Mouse (Mus musculus): ENCODE data around the gene Usf3. TPM values are rescaled to one million over a fixed set of nuclear protein-coding genes. Genes with fewer than 3 reads are reported as not detected.

Usf3 gene
- polyA plus RNA-seq, 1 experiment from 2014 or later = 3.6 TPM

DNA sequence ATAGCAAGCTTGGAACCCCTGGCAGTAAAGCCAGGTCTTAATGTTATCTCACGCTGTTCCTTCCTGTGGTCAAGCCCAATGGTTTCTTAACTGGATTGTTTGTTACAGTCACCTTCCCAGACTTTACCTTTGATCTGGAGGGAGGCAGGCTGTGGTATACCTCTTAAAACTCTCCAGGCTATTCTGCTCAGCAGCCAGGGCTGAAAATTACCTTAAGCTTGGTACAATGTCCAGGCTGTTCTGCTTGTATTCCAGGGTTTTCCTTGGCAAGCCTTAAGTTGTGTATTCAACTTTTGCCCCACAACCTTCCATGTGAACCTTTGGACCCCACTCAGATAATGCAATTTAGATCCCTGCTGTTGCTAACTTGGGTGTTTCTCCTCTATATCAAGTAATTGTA lies 2.0 kb downstream of the Usf3 start:
- Histone ChIP-seq H3K9ac (replicated peaks) (no peak overlapping the region), H3K4me2 (0 out of 2 replicates have a peak overlapping the region, but pooled peaks have one; percentile 69), H3K27ac (no peak overlapping the region), H3K4me1 (replicated peaks) (peaks cover 17% of the 10 kb centered on the region), H3K9me3 (no peaks in the 10 kb centered on the region), H3K36me3 (no peaks in the 10 kb centered on the region), H3K4me3 (replicated peaks) (no peak overlapping the region; the same call in 1 of the 2 replicates), H3K27me3 (no peaks in the 10 kb centered on the region)
- no peak for ATAC-seq (ENCODE audit: insufficient number of reproducible peaks, insufficient read depth, low FRiP score, low TSS enrichment, low read depth)
- WGBS = 54% methylated on average over 1 of the region's 1 CpGs

DNA sequence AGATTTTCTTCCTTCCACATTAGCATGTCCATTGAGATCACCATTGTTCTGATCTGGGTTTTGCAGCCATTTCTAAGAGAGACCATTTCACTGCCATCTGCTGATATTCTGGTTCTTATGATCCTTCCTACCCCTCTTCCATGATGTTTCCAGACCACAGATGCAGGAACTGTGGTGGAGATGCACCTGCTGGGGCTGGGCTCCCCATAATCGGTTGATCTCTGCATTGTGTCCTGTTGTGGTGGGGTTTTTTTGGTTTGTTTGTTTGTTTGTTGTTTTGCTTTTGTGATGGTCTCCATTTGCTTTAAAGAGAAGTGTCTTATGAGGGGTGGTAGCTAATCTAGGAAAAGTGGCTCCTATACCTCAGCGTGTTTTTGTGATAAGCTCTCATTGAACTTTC lies 3.5 kb downstream of the Usf3 start:
- peaks cover 2% of the 10 kb centered on the region; the same call in 1 of the 2 replicates for H3K36me3 ChIP-seq
- ATAC-seq (ENCODE audit: insufficient number of reproducible peaks, insufficient read depth, low FRiP score, low TSS enrichment, low read depth) = no peak
- 91% methylated on average over 2 of the region's 2 CpGs for WGBS
- H3K27me3 ChIP-seq = no peaks in the 10 kb centered on the region
- H3K9ac ChIP-seq (replicated peaks) = no peak overlapping the region
- no peaks in the 10 kb centered on the region for H3K9me3 ChIP-seq
- peaks cover 17% of the 10 kb centered on the region for H3K4me1 ChIP-seq (replicated peaks)
- H3K4me2 ChIP-seq = no peak overlapping the region
- H3K27ac ChIP-seq = no peak overlapping the region
- H3K4me3 ChIP-seq (replicated peaks) = no peak overlapping the region

DNA sequence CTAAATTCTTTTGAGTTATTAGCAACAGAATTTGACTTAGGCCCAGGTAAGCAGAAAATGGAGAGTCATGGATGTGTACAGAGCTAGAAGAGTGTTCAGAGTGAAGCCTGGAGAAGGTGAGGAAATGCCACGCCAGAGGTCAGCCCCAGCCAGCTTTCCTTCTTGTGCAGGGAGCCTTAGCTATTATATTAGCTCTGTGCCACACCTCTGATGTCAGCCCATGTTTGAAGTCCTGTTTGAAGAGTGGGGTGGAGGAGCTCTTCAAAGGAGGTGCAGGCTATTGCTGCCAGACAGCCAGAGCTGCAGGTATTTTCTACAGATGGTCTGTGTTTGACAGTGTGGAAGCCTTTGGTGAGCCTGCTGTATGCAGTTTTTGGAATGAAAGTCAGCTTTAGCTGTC lies 5.5 kb downstream of the Usf3 start:
- 50% methylated on average over 1 of the region's 1 CpGs for WGBS
- peaks cover 6% of the 10 kb centered on the region; the same call in 1 of the 2 replicates for H3K36me3 ChIP-seq
- no peak for ATAC-seq (ENCODE audit: insufficient number of reproducible peaks, insufficient read depth, low FRiP score, low TSS enrichment, low read depth)

DNA sequence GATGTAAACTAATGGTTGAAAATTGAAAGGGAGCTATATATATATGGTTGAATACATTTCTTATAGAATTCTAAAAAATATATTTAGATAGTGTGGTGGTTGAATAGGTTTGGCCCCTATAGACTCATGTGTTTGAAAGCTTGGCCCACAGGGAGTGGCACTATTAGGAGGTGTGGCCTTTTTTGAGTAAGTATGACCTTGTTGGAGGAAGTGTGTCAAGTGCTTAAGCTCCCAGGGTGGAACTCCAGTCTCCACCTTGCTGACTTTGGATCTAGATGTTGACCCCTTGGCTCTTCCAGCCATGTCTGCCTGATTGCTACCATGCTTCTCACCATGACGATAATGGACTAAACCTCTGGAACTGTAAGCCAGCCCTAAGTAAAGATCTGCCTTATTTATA lies 9.6 kb downstream of the Usf3 start:
- H3K4me3 ChIP-seq (replicated peaks) = no peak overlapping the region
- H3K27me3 ChIP-seq = no peaks in the 10 kb centered on the region
- H3K4me2 ChIP-seq = no peak overlapping the region
- H3K9ac ChIP-seq (replicated peaks) = no peak overlapping the region
- H3K4me1 ChIP-seq (replicated peaks) = peaks cover 12% of the 10 kb centered on the region
- WGBS = 91% methylated on average over 1 of the region's 1 CpGs
- no peak for ATAC-seq (ENCODE audit: insufficient number of reproducible peaks, insufficient read depth, low FRiP score, low TSS enrichment, low read depth)
- H3K9me3 ChIP-seq = no peaks in the 10 kb centered on the region
- peaks cover 6% of the 10 kb centered on the region; the same call in 1 of the 2 replicates for H3K36me3 ChIP-seq
- H3K27ac ChIP-seq = no peak overlapping the region

More for the DNA sequence above, 5.5 kb downstream of the Usf3 start:
- no peak overlapping the region for H3K27ac ChIP-seq
- no peaks in the 10 kb centered on the region for H3K9me3 ChIP-seq
- H3K4me3 ChIP-seq (replicated peaks) = no peak overlapping the region
- H3K4me1 ChIP-seq (replicated peaks) = peaks cover 17% of the 10 kb centered on the region
- H3K9ac ChIP-seq (replicated peaks) = no peak overlapping the region
- H3K4me2 ChIP-seq = no peak overlapping the region
- H3K27me3 ChIP-seq = no peaks in the 10 kb centered on the region

DNA sequence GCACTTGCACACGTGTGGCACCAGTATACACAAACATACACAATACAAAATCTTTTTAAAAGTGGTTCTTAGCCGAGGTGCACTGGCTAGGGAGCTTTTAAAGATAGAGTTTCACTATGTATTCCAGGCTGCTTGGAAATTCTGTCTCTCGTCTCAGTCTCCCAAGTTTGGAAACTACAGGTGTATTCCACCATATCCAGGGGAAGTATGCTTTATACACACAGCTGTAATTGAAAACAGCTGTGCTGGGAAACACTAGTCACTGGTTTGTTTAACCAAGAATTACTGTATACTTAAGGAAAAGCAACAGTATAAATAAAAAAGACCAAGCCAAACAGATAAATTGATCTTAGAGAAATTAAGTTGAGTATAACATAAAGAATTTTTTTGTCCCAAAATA lies 11.7 kb downstream of the Usf3 start:
- Histone ChIP-seq H3K27me3 (no peaks in the 10 kb centered on the region), H3K4me1 (replicated peaks) (peaks cover 12% of the 10 kb centered on the region), H3K4me2 (no peak overlapping the region), H3K9me3 (peaks cover 6% of the 10 kb centered on the region; the same call in 1 of the 2 replicates), H3K4me3 (replicated peaks) (no peak overlapping the region), H3K36me3 (peaks cover 12% of the 10 kb centered on the region), H3K27ac (peak overlapping the region; percentile 50; the same call in 1 of the 2 replicates), H3K9ac (replicated peaks) (no peak overlapping the region)
- WGBS = 42% methylated on average over 3 of the region's 3 CpGs
- 0 out of 2 replicates have a peak, but pooled peaks have one; percentile 37 for ATAC-seq (ENCODE audit: insufficient number of reproducible peaks, insufficient read depth, low FRiP score, low TSS enrichment, low read depth)

DNA sequence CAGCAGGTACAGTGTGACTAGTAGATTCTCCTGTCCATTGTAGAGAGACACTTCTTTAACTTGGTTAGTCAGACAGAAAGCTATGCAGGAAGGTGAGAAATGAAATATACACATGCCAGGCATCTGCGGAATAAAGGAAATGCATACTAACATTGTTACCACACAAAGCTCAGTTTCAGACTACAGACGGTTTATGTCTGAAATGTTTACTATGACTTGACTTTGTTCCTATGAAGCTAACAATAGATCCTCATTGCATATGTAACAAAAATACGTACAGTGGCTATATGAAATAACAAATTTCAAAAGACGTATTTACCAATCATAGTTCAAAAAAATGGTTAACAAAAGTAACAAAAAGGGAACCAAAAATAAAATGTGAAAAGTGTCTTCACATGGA lies 14.1 kb downstream of the Usf3 start:
- Histone ChIP-seq H3K9me3 (peaks cover 6% of the 10 kb centered on the region; the same call in 1 of the 2 replicates), H3K9ac (replicated peaks) (no peak overlapping the region), H3K4me1 (replicated peaks) (peaks cover 12% of the 10 kb centered on the region), H3K36me3 (peaks cover 5% of the 10 kb centered on the region), H3K27ac (no peak overlapping the region), H3K27me3 (no peaks in the 10 kb centered on the region), H3K4me2 (no peak overlapping the region), H3K4me3 (replicated peaks) (no peak overlapping the region)
- ATAC-seq (ENCODE audit: insufficient number of reproducible peaks, insufficient read depth, low FRiP score, low TSS enrichment, low read depth) = no peak
- 95% methylated on average over 4 of the region's 4 CpGs for WGBS

DNA sequence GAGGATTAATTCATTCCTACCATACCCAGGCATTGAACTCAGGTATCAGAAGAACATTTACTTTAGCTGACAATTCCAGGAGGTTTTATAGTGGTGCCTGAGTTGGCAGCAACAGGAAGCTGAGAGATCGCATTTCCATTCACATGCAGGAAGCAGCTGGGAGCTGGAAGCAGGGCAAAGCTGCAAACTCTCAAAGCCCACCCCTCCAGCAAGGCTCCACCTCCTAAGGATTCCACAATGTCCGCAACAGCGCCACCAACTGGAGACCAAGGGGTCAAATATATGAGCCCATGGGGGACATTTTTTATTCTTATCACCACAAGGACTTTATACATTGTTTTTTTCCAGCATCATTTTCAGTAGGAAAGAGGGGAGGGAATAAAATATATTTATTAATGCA lies 15.7 kb downstream of the Usf3 start:
- 91% methylated on average over 3 of the region's 3 CpGs for WGBS

DNA sequence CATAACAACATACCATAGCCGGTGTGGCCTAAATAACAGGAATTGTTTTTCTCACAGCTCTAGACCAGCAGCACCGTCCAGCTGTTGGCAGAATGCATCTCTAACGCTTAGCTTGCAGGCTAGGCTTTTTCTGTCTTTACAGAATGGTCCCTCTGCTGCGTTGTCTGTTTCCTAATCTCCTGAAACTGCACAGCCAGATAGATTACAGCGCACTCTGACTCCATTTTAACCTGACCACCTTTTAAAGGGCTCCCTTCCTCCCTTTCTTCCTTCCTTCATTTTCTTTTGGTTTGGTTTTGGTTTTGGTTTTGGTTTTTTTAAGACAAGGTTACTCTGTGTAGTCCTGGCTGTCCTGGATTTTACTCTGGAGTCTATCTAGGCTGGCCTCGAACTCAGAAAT lies 17.0 kb downstream of the Usf3 start:
- Histone ChIP-seq H3K36me3 (peaks cover 5% of the 10 kb centered on the region), H3K9ac (replicated peaks) (no peak overlapping the region), H3K4me1 (replicated peaks) (peaks cover 3% of the 10 kb centered on the region; the same call in 1 of the 2 replicates), H3K27me3 (no peaks in the 10 kb centered on the region), H3K9me3 (peaks cover 6% of the 10 kb centered on the region; the same call in 1 of the 2 replicates), H3K4me2 (no peak overlapping the region), H3K27ac (no peak overlapping the region), H3K4me3 (replicated peaks) (no peak overlapping the region)
- no peak for ATAC-seq (ENCODE audit: insufficient number of reproducible peaks, insufficient read depth, low FRiP score, low TSS enrichment, low read depth)
- 90% methylated on average over 6 of the region's 6 CpGs for WGBS

More for the DNA sequence above, 15.7 kb downstream of the Usf3 start:
- Histone ChIP-seq H3K9ac (replicated peaks) (no peak overlapping the region), H3K36me3 (peaks cover 5% of the 10 kb centered on the region), H3K4me1 (replicated peaks) (peaks cover 12% of the 10 kb centered on the region), H3K27ac (no peak overlapping the region), H3K27me3 (no peaks in the 10 kb centered on the region), H3K4me3 (replicated peaks) (no peak overlapping the region), H3K9me3 (peaks cover 6% of the 10 kb centered on the region; the same call in 1 of the 2 replicates), H3K4me2 (no peak overlapping the region)
- no peak for ATAC-seq (ENCODE audit: insufficient number of reproducible peaks, insufficient read depth, low FRiP score, low TSS enrichment, low read depth)

DNA sequence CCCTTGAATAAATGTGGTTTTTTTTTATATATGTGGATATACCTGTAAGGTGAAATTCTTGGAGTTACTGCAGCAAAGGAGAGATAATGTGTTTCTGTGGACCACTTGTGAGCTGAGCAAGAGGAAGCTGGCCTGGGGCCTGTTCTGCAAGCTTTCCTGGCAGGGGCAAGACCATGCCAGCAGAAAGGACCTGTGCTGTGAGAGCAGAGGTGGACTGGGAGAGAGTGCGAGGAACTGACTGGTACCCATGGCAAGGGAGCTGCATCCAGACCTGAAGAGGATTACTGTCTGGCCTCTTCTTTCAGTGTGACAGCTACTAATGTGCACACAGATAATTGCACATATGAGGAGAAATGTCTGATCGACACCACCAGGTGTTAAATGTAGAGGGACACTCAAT lies 17.9 kb downstream of the Usf3 start:
- H3K4me3 ChIP-seq (replicated peaks) = no peak overlapping the region
- peaks cover 5% of the 10 kb centered on the region for H3K36me3 ChIP-seq
- no peak for ATAC-seq (ENCODE audit: insufficient number of reproducible peaks, insufficient read depth, low FRiP score, low TSS enrichment, low read depth)
- peaks cover 6% of the 10 kb centered on the region; the same call in 1 of the 2 replicates for H3K9me3 ChIP-seq
- H3K27ac ChIP-seq = no peak overlapping the region
- no peaks in the 10 kb centered on the region for H3K27me3 ChIP-seq
- H3K4me1 ChIP-seq (replicated peaks) = no peaks in the 10 kb centered on the region
- no peak overlapping the region for H3K9ac ChIP-seq (replicated peaks)
- H3K4me2 ChIP-seq = no peak overlapping the region
- 97% methylated on average over 2 of the region's 2 CpGs for WGBS

DNA sequence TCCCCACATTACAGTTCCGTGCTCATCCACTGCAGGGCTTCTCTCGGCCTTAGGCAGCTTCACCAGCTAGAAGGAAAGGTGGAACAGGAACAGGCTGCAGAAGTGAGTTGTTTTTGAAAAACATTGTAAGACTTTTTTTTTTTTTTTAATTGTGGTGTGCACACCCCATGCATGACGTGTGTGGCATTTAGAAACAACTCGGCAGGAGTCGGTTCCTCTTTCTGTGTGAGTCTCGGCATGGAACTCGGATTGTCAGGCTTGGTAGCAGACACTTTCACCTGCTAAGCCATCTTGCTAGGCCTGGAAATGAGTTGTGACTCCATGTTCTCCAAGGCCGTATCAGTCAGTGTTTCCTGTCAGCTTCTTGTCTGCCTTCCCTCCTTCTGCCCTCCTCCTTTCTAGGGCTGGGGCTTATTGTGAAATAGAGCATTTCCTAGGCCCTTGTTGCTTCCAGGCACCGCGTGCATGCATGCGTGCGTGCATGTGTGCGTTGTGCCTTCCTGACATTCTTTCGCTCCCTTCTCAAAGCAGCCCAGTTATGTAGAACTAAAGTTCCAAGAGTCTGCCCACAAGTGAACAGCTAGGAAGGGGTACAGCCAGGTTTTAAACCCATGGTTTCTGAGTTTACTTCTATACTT lies 26.1 kb downstream of the Usf3 start:
- H3K4me1 ChIP-seq (replicated peaks) = no peaks in the 10 kb centered on the region
- no peak overlapping the region for H3K27ac ChIP-seq
- no peak overlapping the region; the same call in 1 of the 2 replicates for H3K9ac ChIP-seq (replicated peaks)
- no peaks in the 10 kb centered on the region for H3K9me3 ChIP-seq
- H3K4me2 ChIP-seq = no peak overlapping the region
- no peaks in the 10 kb centered on the region for H3K27me3 ChIP-seq
- 94% methylated on average over 14 of the region's 14 CpGs for WGBS
- no peak for ATAC-seq (ENCODE audit: insufficient number of reproducible peaks, insufficient read depth, low FRiP score, low TSS enrichment, low read depth)
- H3K4me3 ChIP-seq (replicated peaks) = no peak overlapping the region
- H3K36me3 ChIP-seq = peaks cover 43% of the 10 kb centered on the region

DNA sequence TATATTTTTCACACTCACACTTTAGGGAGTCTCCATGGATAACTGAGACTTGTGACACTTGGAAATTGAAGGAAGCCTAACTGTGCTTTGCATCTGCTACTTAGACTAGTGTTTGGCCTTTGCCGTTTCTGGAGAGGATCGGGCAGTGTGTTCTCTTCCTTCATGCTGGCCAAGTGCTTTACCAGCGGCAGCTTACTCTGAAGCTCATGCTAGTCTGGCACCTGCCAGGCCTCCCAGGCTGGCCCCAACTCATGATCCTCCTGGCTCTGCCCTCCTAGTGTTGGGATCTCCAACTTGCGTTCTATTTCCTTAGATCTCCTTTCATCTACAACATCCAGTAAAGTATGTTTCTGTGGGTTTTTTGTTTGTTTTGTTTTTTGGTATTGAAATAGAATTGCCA lies 27.1 kb downstream of the Usf3 start:
- Histone ChIP-seq H3K9ac (replicated peaks) (no peak overlapping the region), H3K36me3 (peaks cover 48% of the 10 kb centered on the region), H3K4me3 (replicated peaks) (no peak overlapping the region), H3K4me1 (replicated peaks) (no peaks in the 10 kb centered on the region), H3K27ac (no peak overlapping the region), H3K4me2 (no peak overlapping the region), H3K27me3 (no peaks in the 10 kb centered on the region), H3K9me3 (no peaks in the 10 kb centered on the region)
- WGBS = 89% methylated on average over 4 of the region's 4 CpGs
- ATAC-seq (ENCODE audit: insufficient number of reproducible peaks, insufficient read depth, low FRiP score, low TSS enrichment, low read depth) = no peak

DNA sequence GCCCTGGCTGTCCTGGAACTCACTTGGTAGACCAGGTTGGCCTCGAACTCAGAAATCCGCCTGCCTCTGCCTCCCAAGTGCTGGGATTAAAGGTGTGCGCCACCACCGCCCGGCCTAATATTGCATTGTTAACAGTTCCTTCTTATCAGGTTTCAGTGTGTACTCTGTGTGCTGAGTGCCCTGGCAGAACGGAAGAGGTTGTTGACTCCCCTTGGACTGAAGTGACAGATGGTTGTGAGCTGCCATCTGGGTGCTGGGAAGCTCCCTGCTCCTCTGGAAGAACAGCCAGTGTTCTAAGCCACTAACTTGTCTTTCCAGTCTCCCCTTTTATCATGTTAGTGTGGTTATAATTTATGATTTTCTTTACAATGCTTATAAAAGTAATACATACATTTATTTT lies 31.3 kb downstream of the Usf3 start:
- no peak overlapping the region for H3K4me3 ChIP-seq (replicated peaks)
- H3K4me2 ChIP-seq = no peak overlapping the region
- no peaks in the 10 kb centered on the region for H3K27me3 ChIP-seq
- no peaks in the 10 kb centered on the region for H3K4me1 ChIP-seq (replicated peaks)
- H3K9me3 ChIP-seq = no peaks in the 10 kb centered on the region
- 85% methylated on average over 6 of the region's 6 CpGs for WGBS
- no peak overlapping the region for H3K27ac ChIP-seq
- no peak overlapping the region for H3K9ac ChIP-seq (replicated peaks)
- ATAC-seq (ENCODE audit: insufficient number of reproducible peaks, insufficient read depth, low FRiP score, low TSS enrichment, low read depth) = no peak
- peaks cover 85% of the 10 kb centered on the region for H3K36me3 ChIP-seq
